Mouse (Mus musculus): Measurements from ENCODE around the gene Diaph3.

DNA sequence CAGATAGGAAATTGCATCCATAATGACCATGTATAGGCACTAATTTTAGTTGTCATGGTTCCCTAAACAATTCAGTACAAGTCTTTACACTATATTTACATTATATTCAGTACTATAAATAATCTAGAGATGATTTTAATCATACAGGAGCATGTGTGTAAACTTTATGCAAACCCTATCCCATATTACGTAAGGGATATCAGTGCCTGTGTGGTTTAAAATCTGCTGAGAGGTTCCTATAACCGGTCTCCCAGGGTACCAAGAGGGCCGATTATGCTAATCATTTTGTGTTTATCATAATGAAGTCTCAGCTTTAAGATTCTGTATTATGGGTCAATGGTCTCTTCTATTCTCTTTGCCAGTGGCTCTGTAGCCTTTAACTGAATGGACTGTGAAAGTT lies 499.2 kb downstream of the Diaph3 start:
- no peak for TF ChIP-seq EP300 (IDR thresholded peaks at IDR 0.05; ENCODE audit: low read length)
- TF ChIP-seq MAX (IDR thresholded peaks at IDR 0.05; ENCODE audit: low read length), result no peak
- no peak for TF ChIP-seq USF2 (conservative IDR thresholded peaks at IDR 0.05; ENCODE audit: low read depth, low read length)
- TF ChIP-seq ZKSCAN1 (IDR thresholded peaks at IDR 0.05; ENCODE audit: borderline replicate concordance, low read depth, low read length), result no peak
- TF ChIP-seq RCOR1 (conservative IDR thresholded peaks at IDR 0.05; ENCODE audit: low read depth, low read length), result no peak
- no peak for TF ChIP-seq CHD2 (IDR thresholded peaks at IDR 0.05; ENCODE audit: low read length)
- no peak for TF ChIP-seq CTCF (conservative IDR thresholded peaks at IDR 0.05 in 1 of 2, IDR thresholded peaks at IDR 0.05 in 1 of 2; ENCODE audit: low read depth in 2 of 2, low read length in 2 of 2)
